Mouse (Mus musculus): ENCODE results near the gene Ankrd35.

DNA sequence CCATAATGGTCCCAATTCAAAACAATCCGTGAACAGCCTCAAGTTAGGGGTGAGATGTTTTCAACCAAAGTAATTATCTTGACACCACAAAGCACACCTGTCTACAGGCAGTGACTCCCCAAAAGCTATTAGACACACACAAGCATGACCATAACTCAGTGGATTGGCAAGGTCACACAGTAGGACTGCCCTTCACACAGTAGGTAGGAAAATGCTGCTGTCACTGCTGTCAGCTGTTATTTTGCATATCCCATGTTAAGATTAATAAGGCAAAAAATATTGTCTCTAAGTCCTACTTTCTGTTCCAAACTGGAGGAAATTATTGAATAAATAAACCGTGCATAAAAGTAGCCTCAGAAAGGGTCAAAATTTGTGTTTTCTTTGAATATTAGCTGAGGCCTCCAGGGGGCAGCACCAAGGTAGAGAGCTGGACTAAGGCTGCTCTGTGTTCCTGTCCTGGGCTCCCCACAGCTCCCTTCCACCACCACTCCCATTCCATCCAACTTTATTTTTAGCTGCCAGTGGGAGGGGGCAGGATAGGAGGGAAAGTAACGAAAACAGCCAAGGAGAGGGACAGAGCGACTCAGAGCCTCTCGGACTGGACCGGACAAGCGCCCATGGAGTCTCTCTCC lies 24.8 kb upstream of the Ankrd35 start, which contains the start of gene Itga10:
- TF ChIP-seq POLR2A (IDR thresholded peaks at IDR 0.05; ENCODE audit: borderline replicate concordance, extremely low read depth, low read depth, low read length) (no peak), CTCF (IDR thresholded peaks at IDR 0.05; ENCODE audit: insufficient read depth, low read length) (peak; percentile 48)
